Mouse (Mus musculus) heart, adult 2 months (tissue): ENCODE measurements around the gene Tjp3.

Source experiments
- CTCF ChIP-seq: fragments of 200-600 bp; IDR thresholded peaks from 2 replicates; pipeline ENCODE4 v1.8.1; 2022; ENCODE audit warnings: antibody characterized with exemption, mild to moderate bottlenecking, moderate library complexity
- POLR2A ChIP-seq: fragments of 200-500 bp; IDR thresholded peaks from 2 replicates; pipeline ENCODE4 v1.6.1; 2011; ENCODE audit warnings: mild to moderate bottlenecking, low read depth, low read length, control low read depth; ENCODE audit not compliant: insufficient read depth

DNA sequence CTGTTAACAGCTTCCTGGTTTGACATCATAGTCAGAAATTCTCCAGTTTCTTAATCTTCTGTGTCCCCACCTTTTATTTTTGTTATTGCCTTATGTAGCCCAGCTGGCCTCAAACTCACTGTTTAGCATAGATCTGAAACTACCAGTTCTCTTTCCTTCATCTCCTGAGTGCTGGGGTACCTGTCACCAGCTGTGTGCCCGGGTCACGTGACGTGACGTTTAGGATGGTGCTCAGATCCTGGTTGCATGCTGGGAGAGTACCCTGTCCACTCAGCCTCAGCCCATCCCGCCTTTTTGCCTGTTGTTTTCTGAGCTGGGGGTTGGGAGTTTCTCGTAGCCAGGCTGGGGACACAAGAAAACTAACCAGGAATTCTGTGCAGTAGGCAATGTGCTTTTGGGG lies 5.9 kb upstream of the Tjp3 start:
- TF ChIP-seq CTCF (no peak), POLR2A (no peak)
